Mouse (Mus musculus): ENCODE data around the gene Pik3c2a. TPM values are rescaled to one million over a fixed set of nuclear protein-coding genes. Genes with fewer than 3 reads are reported as not detected.
"Not testable (repeated sequence)": the region's sequence is repeated elsewhere in the genome, so short reads cannot be mapped to it uniquely, and the experiment has no call there.

Pik3c2a gene
- polyA plus RNA-seq, 1 experiment: 67.7 TPM

DNA sequence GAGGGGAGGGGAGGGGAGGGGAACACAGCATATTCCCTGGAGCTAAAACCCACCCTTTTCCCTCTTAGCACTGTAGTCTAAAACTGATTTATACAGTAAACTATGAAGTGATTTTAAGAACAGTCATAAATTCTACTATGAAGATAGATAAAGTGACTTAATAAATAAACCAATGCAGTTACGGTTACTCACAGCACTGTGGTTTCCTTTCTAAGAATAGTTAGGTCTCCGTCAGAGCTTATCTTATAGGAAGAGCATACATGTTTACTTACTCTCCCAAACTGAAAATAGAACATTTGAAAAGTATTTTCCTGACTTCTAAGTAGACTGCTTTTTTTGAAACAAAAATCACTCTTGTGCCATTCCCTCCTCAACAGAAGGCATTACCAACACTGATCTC is 12.3 kb downstream of the Pik3c2a start:
- Histone ChIP-seq H3K9ac (ENCODE audit: low read depth, poor library complexity, severe bottlenecking) (no peak overlapping the region), H3K27ac (ENCODE audit: insufficient read depth, low read length) (no peak overlapping the region)
- TF ChIP-seq EP300 (IDR thresholded peaks at IDR 0.05; ENCODE audit: insufficient read depth, low read depth, low read length) (no peak), POLR2A (IDR thresholded peaks at IDR 0.05; ENCODE audit: insufficient read depth, low read length) (no peak), CTCF (IDR thresholded peaks at IDR 0.05; ENCODE audit: low read depth, low read length) (no peak)

GRCm38 (mm10) chr7:116427206-116427605 is 16.0 kb downstream of the Pik3c2a start:
- Histone ChIP-seq H3K9me3 (replicated peaks; ENCODE audit: control insufficient read depth, insufficient read depth, low read length, poor library complexity, severe bottlenecking) (no peaks in the 10 kb centered on the region), H3K27ac (ENCODE audit: insufficient read depth, low read length) (no peak overlapping the region), H3K27me3 (ENCODE audit: control insufficient read depth, insufficient read depth, low read length, poor library complexity, severe bottlenecking) (no peaks in the 10 kb centered on the region), H3K4me1 (ENCODE audit: control insufficient read depth, insufficient read depth, low read length) (no peaks in the 10 kb centered on the region), H3K9ac (ENCODE audit: low read depth, poor library complexity, severe bottlenecking) (no peak overlapping the region), H3K4me3 (ENCODE audit: low read depth, low read length) (no peak overlapping the region), H3K36me3 (ENCODE audit: control insufficient read depth, insufficient read depth, low read length, poor library complexity, severe bottlenecking) (no peaks in the 10 kb centered on the region)
- TF ChIP-seq CTCF (IDR thresholded peaks at IDR 0.05; ENCODE audit: low read depth, low read length) (no peak), EP300 (IDR thresholded peaks at IDR 0.05; ENCODE audit: insufficient read depth, low read depth, low read length) (no peak), POLR2A (IDR thresholded peaks at IDR 0.05; ENCODE audit: insufficient read depth, low read length) (no peak)

More for the DNA sequence above, 12.3 kb downstream of the Pik3c2a start:
- H3K36me3 ChIP-seq (ENCODE audit: control insufficient read depth, insufficient read depth, low read length, poor library complexity, severe bottlenecking): no peaks in the 10 kb centered on the region
- no peaks in the 10 kb centered on the region for H3K27me3 ChIP-seq (ENCODE audit: control insufficient read depth, insufficient read depth, low read length, poor library complexity, severe bottlenecking)
- H3K4me3 ChIP-seq (ENCODE audit: low read depth, low read length): no peak overlapping the region
- no peaks in the 10 kb centered on the region for H3K9me3 ChIP-seq (replicated peaks; ENCODE audit: control insufficient read depth, insufficient read depth, low read length, poor library complexity, severe bottlenecking)
- no peaks in the 10 kb centered on the region for H3K4me1 ChIP-seq (ENCODE audit: control insufficient read depth, insufficient read depth, low read length)

GRCm38 (mm10) chr7:116425771-116426170 is 17.5 kb downstream of the Pik3c2a start:
- Histone ChIP-seq H3K9me3 (replicated peaks; ENCODE audit: control insufficient read depth, insufficient read depth, low read length, poor library complexity, severe bottlenecking) (no peaks in the 10 kb centered on the region), H3K4me1 (ENCODE audit: control insufficient read depth, insufficient read depth, low read length) (no peaks in the 10 kb centered on the region), H3K9ac (ENCODE audit: low read depth, poor library complexity, severe bottlenecking) (no peak overlapping the region), H3K27ac (ENCODE audit: insufficient read depth, low read length) (no peak overlapping the region), H3K27me3 (ENCODE audit: control insufficient read depth, insufficient read depth, low read length, poor library complexity, severe bottlenecking) (no peaks in the 10 kb centered on the region), H3K36me3 (ENCODE audit: control insufficient read depth, insufficient read depth, low read length, poor library complexity, severe bottlenecking) (no peaks in the 10 kb centered on the region), H3K4me3 (ENCODE audit: low read depth, low read length) (no peak overlapping the region)
- TF ChIP-seq EP300 (IDR thresholded peaks at IDR 0.05; ENCODE audit: insufficient read depth, low read depth, low read length) (no peak), POLR2A (IDR thresholded peaks at IDR 0.05; ENCODE audit: insufficient read depth, low read length) (no peak), CTCF (IDR thresholded peaks at IDR 0.05; ENCODE audit: low read depth, low read length) (no peak)

DNA sequence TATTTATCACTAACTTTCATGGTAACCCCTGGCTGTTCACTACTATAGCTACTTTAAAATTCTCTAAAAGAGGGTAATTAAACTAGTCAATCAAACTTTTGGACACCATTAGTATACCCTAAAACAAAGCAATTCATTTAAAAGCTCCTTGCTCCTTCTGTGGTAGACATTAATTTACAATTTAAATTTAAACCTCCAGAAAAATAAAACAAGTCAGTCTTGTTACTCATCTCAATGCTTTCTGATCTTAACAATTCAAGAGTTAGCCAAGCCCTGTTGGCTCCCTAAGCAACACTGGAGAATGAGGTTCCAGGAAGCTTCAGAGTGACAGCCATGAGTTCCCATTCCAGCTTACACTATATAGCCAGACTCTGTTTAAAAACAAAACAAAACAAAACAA is 22.2 kb downstream of the Pik3c2a start:
- H3K4me1 ChIP-seq (ENCODE audit: control insufficient read depth, insufficient read depth, low read length): no peaks in the 10 kb centered on the region
- H3K9me3 ChIP-seq (replicated peaks; ENCODE audit: control insufficient read depth, insufficient read depth, low read length, poor library complexity, severe bottlenecking): no peaks in the 10 kb centered on the region
- H3K27ac ChIP-seq (ENCODE audit: insufficient read depth, low read length): no peak overlapping the region
- TF ChIP-seq EP300 (IDR thresholded peaks at IDR 0.05; ENCODE audit: insufficient read depth, low read depth, low read length) (no peak), POLR2A (IDR thresholded peaks at IDR 0.05; ENCODE audit: insufficient read depth, low read length) (no peak)
- peaks cover 4% of the 10 kb centered on the region for H3K36me3 ChIP-seq (ENCODE audit: control insufficient read depth, insufficient read depth, low read length, poor library complexity, severe bottlenecking)
- H3K9ac ChIP-seq (ENCODE audit: low read depth, poor library complexity, severe bottlenecking): no peak overlapping the region
- no peak overlapping the region for H3K4me3 ChIP-seq (ENCODE audit: low read depth, low read length)
- no peaks in the 10 kb centered on the region for H3K27me3 ChIP-seq (ENCODE audit: control insufficient read depth, insufficient read depth, low read length, poor library complexity, severe bottlenecking)

DNA sequence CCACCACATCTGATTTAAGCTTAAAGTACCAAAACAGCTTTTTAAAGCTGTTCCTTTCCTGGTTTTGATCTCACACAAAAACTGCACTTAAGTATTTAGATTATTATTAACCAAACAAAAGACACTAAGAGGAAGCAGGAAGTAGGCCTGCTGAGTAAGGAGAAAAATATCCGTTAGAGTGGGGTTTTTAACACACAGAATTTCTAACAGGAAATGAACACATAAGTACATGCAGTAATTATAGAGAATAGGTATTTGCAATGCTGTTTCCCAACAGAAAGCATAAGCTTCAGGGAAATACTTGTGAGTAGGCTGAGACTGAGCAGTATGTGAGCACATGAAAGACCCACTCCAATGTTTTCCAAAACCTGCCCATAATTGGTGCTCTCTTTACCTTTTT is 33.8 kb downstream of the Pik3c2a start:
- no peak overlapping the region for H3K27ac ChIP-seq (ENCODE audit: insufficient read depth, low read length)
- no peak overlapping the region for H3K4me3 ChIP-seq (ENCODE audit: low read depth, low read length)
- no peaks in the 10 kb centered on the region for H3K4me1 ChIP-seq (ENCODE audit: control insufficient read depth, insufficient read depth, low read length)
- H3K9ac ChIP-seq (ENCODE audit: low read depth, poor library complexity, severe bottlenecking): no peak overlapping the region
- H3K9me3 ChIP-seq (replicated peaks; ENCODE audit: control insufficient read depth, insufficient read depth, low read length, poor library complexity, severe bottlenecking): no peaks in the 10 kb centered on the region
- no peaks in the 10 kb centered on the region for H3K27me3 ChIP-seq (ENCODE audit: control insufficient read depth, insufficient read depth, low read length, poor library complexity, severe bottlenecking)
- H3K36me3 ChIP-seq (ENCODE audit: control insufficient read depth, insufficient read depth, low read length, poor library complexity, severe bottlenecking): no peaks in the 10 kb centered on the region
- no peak for TF ChIP-seq EP300 (IDR thresholded peaks at IDR 0.05; ENCODE audit: insufficient read depth, low read depth, low read length)

GRCm38 (mm10) chr7:116392329-116392728 is 50.9 kb downstream of the Pik3c2a start:
- no peak overlapping the region for H3K27ac ChIP-seq (ENCODE audit: insufficient read depth, low read length)
- H3K9ac ChIP-seq (ENCODE audit: low read depth, poor library complexity, severe bottlenecking): no peak overlapping the region
- no peaks in the 10 kb centered on the region for H3K27me3 ChIP-seq (ENCODE audit: control insufficient read depth, insufficient read depth, low read length, poor library complexity, severe bottlenecking)
- TF ChIP-seq EP300 (IDR thresholded peaks at IDR 0.05; ENCODE audit: insufficient read depth, low read depth, low read length) (no peak), CTCF (IDR thresholded peaks at IDR 0.05; ENCODE audit: low read depth, low read length) (no peak), POLR2A (IDR thresholded peaks at IDR 0.05; ENCODE audit: insufficient read depth, low read length) (no peak)
- no peaks in the 10 kb centered on the region for H3K36me3 ChIP-seq (ENCODE audit: control insufficient read depth, insufficient read depth, low read length, poor library complexity, severe bottlenecking)
- no peak overlapping the region for H3K4me3 ChIP-seq (ENCODE audit: low read depth, low read length)
- H3K4me1 ChIP-seq (ENCODE audit: control insufficient read depth, insufficient read depth, low read length): no peaks in the 10 kb centered on the region
- H3K9me3 ChIP-seq (replicated peaks; ENCODE audit: control insufficient read depth, insufficient read depth, low read length, poor library complexity, severe bottlenecking): no peaks in the 10 kb centered on the region

DNA sequence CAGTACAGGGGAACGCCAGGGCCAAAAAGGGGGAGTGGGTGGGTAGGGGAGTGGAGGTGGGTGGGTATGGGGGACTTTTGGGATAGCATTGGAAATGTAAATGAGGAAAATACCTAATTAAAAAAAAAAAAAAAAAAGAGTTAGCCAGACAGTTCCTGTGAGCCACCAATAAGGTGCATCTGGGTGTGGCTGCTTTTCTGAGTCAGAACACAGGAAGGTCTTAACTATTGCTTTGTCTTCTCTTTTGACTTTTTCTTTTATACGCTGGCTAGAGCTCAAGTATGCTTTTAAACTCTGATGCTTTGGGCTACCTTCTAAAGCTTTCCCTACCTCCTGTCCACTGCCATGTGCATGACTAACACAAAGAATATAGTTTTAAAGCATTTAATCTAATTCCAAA is 55.9 kb downstream of the Pik3c2a start:
- H3K27ac ChIP-seq (ENCODE audit: insufficient read depth, low read length); H3K4me1 ChIP-seq (ENCODE audit: control insufficient read depth, insufficient read depth, low read length); H3K27me3 ChIP-seq (ENCODE audit: control insufficient read depth, insufficient read depth, low read length, poor library complexity, severe bottlenecking); H3K36me3 ChIP-seq (ENCODE audit: control insufficient read depth, insufficient read depth, low read length, poor library complexity, severe bottlenecking); H3K9ac ChIP-seq (ENCODE audit: low read depth, poor library complexity, severe bottlenecking); H3K9me3 ChIP-seq (replicated peaks; ENCODE audit: control insufficient read depth, insufficient read depth, low read length, poor library complexity, severe bottlenecking); H3K4me3 ChIP-seq (ENCODE audit: low read depth, low read length): not testable (repeated sequence)

DNA sequence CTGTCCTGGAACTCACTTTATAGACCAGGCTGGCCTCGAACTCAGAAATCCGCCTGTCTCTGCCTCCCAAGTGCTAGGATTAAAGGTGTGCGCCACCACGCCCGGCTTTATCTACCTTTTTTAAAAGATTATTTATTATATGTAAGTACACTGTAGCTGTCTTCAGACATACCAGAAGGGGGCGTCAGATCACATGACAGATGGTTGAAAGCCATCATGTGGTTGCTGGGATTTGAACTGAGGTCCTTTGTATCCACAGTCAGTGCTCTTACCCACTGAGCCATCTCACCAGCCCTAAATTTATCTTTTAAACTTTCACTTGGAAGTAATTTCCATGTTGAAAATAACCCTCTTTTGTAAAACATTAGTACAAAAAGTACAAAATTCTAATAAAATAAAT is 64.1 kb downstream of the Pik3c2a start:
- H3K4me1 ChIP-seq (ENCODE audit: control insufficient read depth, insufficient read depth, low read length); H3K4me3 ChIP-seq (ENCODE audit: low read depth, low read length); H3K27ac ChIP-seq (ENCODE audit: insufficient read depth, low read length); H3K9me3 ChIP-seq (replicated peaks; ENCODE audit: control insufficient read depth, insufficient read depth, low read length, poor library complexity, severe bottlenecking); H3K9ac ChIP-seq (ENCODE audit: low read depth, poor library complexity, severe bottlenecking); H3K27me3 ChIP-seq (ENCODE audit: control insufficient read depth, insufficient read depth, low read length, poor library complexity, severe bottlenecking); H3K36me3 ChIP-seq (ENCODE audit: control insufficient read depth, insufficient read depth, low read length, poor library complexity, severe bottlenecking): not testable (repeated sequence)

Data from ES-Bruce4 (cell line).